Mouse (Mus musculus) urinary bladder, postnatal 25 days (tissue): ENCODE results near the gene Gsta1.
"Not testable (repeated sequence)": the region's sequence is repeated elsewhere in the genome, so short reads cannot be mapped to it uniquely, and the experiment has no call there.

ENCODE experiments used
- DNase-seq: peaks from one replicate; pipeline ENCODE4 v3.0.0; 2022; ENCODE audit warnings: low spot score

Gsta1 gene

DNA sequence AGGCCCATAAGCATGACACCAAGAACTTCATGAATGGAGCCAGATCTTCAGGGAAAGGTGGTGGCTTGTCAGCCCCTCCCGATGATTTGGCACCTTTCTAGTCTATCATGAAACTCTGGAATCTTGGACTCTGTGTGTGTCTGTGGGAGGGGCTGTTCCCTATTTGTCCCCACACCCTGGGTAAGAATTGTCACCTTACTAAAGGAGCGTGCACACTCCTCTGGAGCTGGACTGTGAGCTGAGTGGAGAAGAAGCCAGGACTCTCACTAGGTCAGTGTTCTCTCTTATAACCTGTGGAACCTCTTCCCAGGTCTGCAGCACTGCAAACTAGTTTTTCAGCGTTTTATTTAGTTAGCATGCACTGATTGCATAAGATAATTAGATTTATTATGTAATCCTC lies at the start of gene Gsta1:
Gene Gsta1, plus strand, starts transcription at position 196 of the 400 bp plus-strand sequence.
- not testable (repeated sequence) for DNase-seq

DNA sequence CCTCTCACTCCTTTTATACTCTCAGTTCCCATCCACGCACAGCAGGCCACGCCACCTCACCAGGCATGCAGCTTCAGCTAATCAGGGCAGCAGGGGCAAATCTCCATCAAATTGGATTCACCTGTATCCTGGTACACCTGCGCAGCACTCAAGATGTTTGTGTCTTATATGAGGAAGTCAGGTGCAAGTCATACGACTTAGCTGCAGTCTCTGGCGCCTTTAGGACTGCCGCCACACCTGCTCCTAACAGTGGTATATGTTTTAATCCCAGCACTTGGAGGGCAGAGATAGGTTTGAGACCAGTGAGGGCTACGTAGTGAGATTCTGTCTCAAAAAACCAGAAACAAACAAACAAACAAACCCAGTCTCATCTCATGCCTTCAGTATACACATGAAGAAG lies 48.0 kb upstream of the Gsta1 start, which contains the start of gene Gsta4:
Gene Gsta4, plus strand, starts transcription at position 301 of the 400 bp plus-strand sequence.
- DNase-seq = not testable (repeated sequence)

DNA sequence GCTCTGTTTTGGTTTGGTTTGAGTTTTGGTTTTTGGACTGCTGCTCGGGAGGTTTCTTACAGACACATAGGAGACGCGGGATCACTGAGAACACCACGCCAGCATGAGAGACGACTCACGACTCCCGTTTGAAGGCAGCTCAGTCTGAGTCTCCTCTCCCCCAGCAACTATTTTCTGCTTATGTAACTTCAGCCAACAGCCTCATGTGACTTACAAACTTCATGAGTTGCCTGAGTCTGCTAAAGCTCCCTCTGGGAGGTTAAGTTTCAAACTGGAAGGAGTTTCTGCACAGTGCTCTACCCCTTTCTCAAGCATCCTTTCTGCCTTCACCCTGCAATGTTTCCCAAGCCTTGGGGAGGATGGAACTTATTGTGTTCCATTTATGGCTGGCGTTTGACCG lies 44.8 kb upstream of the Gsta1 start:
- DNase-seq = no peak

DNA sequence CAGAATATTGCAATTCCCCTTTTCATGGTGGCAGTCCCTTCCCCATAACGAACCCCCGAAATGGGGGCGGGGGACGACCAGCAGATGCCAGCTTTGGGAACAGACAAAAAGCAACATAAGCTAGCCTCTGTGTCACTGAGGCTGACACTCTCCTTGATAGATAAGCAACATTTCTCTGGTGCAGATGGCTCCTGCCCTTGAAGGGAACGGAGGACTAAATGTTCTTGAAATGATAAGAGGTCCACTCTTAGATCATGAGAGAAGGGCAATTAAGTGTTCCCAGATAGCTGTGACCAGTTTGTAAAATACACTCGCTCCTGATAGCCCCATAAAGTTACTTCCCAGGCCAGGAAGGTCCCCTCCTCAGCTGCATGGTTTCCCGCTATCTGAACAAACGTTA lies 41.5 kb upstream of the Gsta1 start:
- DNase-seq = no peak

DNA sequence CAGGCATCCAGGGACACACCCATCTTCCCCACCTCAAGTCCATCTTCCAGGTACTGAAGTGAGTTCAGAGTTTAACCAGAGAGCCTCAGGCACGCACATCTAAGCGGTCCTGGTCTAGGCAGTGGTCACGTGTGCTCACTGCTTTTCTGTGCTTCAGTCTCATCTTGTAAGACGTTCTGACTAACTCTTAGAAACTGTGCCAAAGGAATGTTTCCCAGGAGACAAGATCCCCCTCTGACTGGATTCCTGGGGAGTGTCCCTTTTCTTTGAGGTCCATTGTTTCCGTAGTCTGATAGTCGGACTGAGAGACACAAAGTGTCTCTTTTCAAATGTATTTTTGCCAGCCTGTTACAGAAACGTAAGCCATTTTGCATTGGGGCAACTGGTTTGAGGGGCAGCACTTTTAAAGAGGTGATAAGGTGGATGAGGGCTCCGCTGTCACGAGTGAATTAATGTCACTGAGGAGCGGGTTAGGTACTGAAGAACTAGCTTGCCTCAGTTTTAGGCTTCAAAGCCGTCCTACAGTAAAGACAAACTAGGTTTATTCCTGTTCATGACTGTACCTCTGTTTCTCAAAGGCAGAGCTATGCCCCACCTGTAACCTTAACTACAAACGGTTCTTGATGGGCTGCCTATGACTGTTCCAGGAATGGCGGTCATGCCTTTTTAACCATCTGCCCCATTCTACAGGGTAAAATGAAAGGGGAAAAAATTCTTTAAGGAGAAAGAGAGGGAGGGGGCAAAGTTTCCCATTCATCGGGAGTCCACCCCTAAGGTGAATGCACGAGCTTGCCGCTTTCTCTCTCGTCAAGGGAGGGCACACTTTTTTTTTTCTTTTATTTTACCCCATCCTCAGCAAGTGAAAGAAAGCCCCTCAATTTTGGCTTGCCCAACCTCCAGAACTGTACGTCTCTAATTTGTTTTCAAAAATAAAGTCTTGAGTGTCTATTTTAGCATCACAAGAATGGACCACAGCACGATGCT lies 39.5 kb upstream of the Gsta1 start:
- no peak for DNase-seq

DNA sequence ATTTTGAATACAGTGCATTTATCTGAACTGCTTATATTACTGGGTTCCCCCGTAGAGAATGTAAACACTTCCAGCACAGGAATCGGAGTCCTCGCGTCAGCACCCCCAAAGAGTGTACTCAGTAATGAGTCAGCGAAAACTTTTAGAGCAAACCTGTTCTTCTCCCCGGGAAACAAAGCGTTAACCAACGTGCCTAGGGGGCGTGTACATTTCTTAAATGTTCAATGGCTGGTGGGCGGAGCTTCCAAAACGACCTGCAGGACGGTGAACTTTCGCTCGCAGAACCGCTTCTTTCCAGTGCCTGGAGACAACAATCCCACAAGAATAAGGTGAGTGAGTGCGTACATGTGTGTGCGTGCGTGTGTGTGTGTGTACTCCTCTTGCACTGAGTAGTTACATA lies 38.7 kb upstream of the Gsta1 start:
- DNase-seq = peak; percentile 73

DNA sequence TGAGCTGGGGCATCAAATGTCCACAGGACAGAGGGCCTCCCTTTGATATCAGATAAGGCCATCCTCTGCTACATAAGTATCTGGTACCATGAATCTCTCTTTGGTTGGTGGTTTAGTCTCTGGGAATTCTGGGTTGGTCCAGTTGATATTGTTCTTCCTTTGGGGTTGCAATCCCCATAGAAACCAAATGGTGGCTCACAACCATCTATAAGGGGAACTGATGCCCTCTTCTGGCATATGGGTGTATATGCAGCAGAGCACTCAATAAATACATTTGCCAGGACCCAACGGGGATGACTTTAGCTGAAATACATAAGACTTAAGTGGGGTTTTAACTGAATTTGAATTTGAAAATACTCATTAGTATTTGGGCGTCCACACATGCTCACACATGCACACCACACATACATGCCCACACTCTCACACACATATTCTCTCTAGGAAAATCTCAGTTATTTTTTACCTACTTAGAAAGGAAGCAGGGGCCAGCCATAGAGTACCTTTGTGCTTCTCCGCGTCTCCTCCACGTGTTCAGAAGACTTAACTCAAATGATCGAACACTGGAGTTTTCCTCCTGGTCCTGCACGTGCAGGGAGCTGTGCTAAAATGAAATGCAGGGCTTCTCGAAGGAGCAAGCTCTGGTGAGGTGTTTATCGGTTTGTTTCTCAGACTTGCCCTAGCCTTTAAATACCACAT lies 36.4 kb upstream of the Gsta1 start:
- no peak for DNase-seq

DNA sequence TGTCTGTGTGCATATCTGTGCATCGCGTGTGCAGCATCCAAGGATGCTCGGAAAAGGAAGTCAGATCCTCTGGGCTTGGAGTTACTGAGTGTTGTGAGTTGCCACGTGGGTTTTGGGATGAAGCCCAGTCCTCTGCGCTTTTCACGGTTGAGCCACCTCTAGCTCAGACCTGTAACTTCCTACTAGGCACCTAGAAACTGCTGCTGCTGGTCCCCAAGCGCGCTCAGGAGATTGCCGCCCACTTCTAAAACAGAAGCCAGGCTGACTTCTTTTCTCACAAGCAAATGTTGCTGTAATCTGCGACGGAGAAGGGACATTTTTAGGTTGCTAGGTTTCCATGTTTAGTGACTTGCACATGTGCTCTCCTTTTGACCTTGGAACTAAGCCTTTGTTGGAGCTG lies 35.4 kb upstream of the Gsta1 start:
- DNase-seq = no peak

DNA sequence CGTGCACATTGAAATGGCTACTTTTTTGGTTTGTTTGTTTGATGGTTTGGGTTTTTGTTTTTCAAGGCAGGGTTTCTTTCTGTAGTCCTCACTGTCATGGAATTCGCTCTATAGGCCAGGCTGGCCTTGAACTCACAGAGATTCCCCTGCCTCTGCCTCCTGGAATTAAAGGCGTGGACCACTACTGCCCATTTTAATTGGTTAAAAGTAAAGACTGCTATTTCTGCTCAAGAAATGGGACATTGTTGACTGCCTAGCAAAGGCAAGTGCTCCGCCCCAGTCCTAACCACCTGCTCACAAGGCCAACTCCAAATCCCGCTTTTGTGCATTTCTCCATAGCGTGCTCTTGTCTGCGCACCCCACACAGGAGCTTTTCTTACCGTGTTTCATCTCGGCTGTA lies 32.7 kb upstream of the Gsta1 start:
- no peak for DNase-seq

DNA sequence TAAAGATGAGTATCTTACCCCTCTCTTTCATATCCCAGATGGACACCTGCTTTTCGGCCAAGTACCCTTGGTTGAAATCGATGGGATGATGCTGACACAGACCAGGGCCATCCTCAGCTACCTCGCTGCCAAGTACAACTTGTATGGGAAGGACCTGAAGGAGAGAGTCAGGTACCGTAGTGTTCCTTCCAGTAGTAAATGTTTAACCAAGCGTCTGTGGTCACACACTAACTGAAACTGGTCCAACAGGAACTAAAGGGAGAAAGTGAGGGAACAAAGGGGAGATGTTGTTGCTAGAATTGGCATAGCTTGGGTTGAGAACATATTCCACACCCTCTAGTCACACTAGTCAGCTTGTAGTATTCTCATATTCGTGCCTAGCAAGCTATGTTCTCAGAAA lies 26.3 kb upstream of the Gsta1 start:
- no peak for DNase-seq

DNA sequence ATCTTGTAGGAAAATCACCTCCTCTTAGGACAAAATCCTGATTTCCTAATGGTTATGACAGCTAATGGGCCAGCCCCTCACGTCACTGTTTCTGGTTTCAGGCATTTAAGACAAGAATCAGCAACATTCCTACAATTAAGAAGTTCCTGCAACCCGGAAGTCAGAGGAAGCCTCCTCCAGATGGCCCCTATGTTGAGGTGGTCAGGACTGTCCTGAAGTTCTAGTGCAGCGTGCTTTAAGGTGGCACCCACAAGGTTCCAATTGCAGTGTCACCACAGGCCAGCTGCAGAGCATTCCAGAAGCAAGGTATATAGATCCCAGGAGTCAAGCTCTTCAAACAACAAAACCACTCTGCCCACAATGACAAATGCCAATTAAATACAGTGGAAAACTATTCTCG lies 21.5 kb upstream of the Gsta1 start:
- no peak for DNase-seq

DNA sequence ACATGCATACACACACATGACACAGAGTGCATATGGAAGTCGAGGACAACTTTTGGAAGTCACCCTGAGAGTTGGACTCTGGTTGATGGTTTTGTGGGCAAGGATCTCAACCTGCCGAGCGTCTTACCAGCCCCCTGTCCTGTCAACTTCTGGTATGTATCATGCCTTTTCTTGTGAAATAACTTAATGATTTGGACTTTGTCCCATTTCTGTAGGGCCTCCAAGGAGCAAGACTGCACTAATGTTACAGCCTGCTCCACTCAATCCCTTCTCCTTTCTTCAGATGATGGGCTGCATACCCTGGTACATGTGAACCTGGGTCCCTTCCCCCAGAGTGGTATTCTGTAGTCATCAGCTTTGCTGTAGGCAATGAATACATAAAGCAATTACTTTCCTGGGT lies 20.4 kb upstream of the Gsta1 start:
- DNase-seq = no peak

DNA sequence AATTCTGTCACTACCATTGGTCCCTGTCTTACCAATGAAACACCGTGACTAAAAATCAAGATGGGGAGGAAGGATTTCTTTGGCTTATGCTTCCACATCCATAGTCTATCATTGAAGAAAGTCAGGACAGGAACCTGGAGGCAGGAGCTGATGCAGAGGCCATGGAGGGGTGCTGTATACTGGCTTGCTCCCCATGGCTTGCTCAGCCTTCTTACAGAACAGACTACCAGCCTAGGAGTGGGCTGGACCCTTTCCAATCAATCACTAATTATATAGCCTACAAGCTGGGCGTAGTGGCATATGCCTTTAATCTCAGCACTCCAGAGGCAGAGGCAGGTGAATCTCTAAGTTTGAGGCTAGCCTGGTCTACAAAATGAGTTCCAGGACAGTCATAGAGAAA lies 19.6 kb upstream of the Gsta1 start:
- no peak for DNase-seq

DNA sequence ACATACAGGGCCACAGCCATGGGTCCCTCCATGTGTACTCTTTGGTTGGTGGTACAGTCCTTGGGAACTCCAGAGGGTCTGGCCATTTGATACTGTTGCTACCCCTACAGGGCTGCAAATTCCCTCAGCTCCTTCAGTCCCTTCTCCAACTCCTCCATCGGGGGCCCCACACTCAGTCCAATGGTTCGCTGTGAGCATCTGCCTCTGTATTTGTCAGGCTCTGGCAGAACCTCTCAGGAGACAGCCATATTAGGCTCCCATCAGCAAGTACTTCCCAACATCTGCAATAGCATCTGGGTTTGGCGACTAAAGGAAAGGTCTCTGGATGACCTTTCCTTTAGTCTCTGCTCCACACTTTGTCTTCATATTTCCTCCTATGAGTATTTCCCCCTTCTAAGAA lies 18.9 kb upstream of the Gsta1 start:
- no peak for DNase-seq

DNA sequence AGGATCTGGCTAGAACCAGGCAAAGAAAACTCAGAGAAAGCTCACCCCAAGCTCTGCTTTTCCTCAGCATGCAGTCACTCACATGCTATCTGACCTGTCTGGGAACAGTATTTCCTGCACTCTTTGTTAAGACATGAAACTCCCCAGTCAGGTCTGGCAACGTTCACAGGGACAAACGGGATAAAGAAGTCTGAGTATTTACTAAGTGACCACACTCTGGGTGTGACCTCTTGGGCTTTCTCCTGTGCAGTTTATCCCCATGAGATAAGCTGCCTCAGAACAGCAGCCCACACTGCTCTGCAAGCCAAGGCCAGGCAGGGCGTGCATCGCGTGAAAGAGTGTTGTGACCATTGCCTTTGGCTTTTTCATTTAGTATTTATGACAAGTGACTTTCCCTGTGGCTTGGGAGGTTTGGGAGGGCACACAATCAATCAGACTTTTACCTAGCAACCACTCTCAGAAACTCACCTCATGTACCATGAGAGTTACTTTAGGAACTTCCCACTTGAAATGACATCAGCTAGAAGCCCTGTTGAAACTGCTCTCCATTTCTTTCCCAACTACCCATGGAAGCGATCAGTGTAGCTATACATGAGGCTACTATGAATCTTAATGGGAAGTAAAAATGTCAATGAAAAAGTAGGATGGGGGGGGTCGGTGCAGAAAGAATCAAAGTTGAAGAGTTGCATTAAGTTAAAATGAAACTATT lies 18.0 kb upstream of the Gsta1 start:
- DNase-seq = peak; percentile 54

DNA sequence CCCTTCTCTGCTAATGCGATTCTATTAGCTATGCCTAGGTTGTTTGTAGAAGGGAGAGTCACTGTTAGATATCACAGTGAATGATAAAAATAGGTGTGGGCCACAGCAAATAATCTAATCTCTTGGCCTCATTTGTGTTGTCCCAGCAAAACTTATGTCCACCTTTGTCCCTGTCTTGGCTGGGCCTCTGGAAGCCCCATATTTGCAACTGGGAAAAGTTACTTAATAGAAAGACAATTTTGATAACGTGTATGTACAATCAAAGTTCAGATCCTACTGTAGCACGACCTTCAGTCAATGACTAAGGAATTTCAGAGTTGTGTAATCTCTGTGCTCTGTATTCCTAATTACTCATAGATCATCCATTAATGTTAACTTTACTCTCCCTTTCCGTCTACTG lies 13.4 kb upstream of the Gsta1 start:
- no peak for DNase-seq

DNA sequence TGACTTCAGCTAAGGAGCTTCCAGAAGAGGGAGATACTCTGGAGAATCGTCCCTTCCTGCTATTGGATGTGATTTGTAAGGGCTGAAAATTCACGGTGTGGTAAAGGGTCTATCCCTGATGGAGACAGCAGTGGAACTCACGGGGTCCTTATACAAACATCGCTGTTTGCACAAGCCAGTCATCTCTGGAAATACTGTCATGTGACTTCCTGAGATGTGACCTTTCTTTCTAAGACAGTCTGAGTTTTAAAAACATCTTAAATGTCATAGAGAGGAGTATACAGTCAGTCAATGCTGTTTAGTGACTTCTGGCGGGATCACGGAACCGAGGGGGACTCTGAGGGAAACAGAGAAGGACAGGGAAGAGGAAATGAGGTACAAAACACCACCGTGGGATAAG lies 7.8 kb upstream of the Gsta1 start:
- DNase-seq = no peak

DNA sequence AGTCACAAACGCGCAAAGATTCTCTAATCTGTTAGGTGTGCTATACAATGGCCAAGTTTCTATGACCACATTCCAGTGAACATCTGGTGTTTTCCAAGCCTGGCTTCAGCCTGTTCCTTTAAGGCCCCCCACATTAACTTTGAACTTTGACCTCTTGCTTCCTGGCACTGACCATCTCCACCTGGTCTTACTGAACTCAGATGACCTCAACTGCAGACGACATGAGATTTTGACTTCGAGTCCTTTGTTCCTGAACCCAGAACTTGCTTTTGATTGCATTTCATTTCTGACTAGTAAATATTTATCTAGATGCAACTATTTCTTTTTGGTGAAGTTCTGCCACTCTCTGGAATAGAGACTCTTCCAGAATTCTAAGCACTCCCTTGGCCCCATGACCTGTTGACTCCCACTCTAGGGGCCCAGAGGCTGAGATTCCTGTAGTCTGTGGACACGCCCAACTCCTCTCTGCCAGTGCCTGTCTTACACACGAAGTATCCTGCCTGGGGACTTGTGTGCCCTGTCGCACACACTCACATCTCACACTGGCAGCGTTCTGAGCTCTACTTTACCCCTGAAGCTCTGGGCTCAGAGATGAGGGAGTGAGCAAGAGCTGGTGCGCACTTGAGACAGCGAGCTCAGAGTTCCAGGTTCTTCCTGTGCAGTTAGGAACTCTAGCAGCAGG lies 7.1 kb upstream of the Gsta1 start:
- DNase-seq = no peak

DNA sequence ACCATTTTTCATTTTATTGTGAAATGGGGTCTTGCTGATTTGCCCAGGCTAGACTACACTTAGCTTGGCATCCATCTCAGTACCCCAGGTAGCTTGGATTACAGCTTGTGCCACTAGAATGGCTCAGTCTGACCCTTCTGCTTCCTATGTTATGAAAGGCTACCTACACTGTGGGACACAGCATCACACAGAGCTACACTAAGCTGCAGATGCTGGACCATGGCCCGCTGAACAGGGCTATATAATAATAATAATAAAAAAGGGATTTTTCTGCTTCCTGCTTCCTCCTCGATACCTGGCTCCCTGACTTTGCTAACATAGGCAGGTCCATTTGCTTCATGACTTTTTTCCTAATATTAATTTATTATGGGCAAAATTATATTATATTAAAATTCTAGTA lies 6.0 kb upstream of the Gsta1 start:
- no peak for DNase-seq

DNA sequence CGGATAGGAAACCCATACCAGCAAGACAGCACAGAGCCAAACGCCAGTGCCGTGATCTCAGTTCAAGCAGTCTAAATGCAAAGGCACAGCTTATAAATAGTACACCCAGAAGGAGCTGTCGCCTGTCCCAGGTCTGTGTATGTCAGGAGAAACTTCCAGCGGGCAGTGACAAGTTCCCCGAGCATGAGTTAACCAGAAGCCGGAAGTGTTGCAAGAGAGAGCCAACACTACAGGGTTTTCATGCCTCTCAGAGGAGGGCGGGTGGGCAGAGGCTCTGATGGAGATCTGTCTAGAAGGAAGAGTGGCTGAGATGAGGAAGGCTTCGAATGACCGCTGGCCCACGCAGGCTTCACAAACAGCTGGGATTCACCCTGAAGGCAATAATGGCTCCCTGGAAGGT lies 5.2 kb upstream of the Gsta1 start:
- no peak for DNase-seq

DNA sequence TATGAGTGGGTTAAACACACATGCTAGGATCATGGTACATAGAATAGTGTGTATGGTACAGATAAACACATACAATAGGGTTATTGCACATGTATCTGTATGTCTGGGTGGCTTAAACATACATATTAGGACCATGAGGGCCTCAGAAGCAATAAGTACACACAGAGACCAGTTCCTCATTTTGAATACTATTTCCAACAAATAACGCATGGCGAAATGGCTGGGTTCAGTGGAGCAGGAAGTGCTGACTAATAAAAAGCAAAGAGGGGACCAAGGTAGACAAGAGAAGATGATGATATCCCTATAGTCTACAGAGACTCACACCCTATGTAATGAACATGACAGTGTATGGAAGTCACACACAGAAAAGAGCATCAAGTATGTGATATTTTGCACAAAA lies 2.3 kb upstream of the Gsta1 start:
- no peak for DNase-seq

DNA sequence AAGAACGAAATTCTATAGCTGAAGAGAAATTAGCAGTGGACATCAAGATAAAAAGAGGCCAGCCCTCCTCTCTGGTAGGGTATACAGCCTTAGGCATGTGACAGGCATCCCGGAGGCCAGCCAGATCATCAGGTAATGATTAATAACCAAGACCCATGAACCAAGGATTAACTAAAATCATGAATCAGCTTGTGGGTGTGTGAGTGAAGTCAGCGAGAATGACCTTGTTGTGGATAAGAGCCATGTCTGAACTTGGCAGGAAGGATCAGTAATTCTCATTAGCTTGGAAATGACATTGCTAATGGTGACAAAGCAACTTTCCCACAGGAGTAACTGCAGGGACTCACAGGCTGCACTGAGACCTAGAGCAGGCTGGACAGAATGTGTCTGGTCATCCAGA lies 798 bp upstream of the Gsta1 start:
- DNase-seq = not testable (repeated sequence)
